Mouse (Mus musculus): ENCODE data around the gene Zfand2a. TPM values are rescaled to one million over a fixed set of nuclear protein-coding genes. Genes with fewer than 3 reads are reported as not detected.

The Zfand2a gene
- 9.1 and 12.2 TPM in 2 replicates for polyA plus RNA-seq (2016; fragmentation: Nextera tagmentation; extraction: Ambion mirVana)

GRCm38 (mm10) chr5:139484185-139484814, at the start of gene Zfand2a:
TSS of gene Zfand2a (minus strand) at chr5:139484549.
- Histone ChIP-seq H3K9me3 (replicated peaks) (peaks cover 17% of the 10 kb centered on the region; the same call in 1 of the 2 replicates), H3K27me3 (ENCODE audit: low read depth, poor library complexity, severe bottlenecking) (no peaks in the 10 kb centered on the region), H3K36me3 (peaks cover 31% of the 10 kb centered on the region), H3K27ac (replicated peaks) (peak within 1 kb of the TSS; percentile 88), H3K4me3 (peak within 1 kb of the TSS; percentile 85), H3K4me1 (peaks cover 15% of the 10 kb centered on the region)
- DNase-seq (ENCODE audit: low spot score) = peak; percentile 100
- 1% methylated on average over 42 of the region's 42 CpGs for WGBS

GRCm38 (mm10) chr5:139528851-139529250, 44.5 kb upstream of the Zfand2a start:
- no peak overlapping the region for H3K27ac ChIP-seq (replicated peaks)
- WGBS = 75% methylated on average over 7 of the region's 7 CpGs
- peaks cover 12% of the 10 kb centered on the region for H3K4me1 ChIP-seq
- no peak for DNase-seq (ENCODE audit: low spot score)
- H3K4me3 ChIP-seq = no peak overlapping the region
- no peaks in the 10 kb centered on the region for H3K36me3 ChIP-seq
- H3K27me3 ChIP-seq (ENCODE audit: low read depth, poor library complexity, severe bottlenecking) = peaks cover 82% of the 10 kb centered on the region
- no peaks in the 10 kb centered on the region for H3K9me3 ChIP-seq (replicated peaks)

GRCm38 (mm10) chr5:139521987-139522386, 37.6 kb upstream of the Zfand2a start:
- no peak for DNase-seq (ENCODE audit: low spot score)
- 83% methylated on average over 10 of the region's 10 CpGs for WGBS
- no peaks in the 10 kb centered on the region for H3K36me3 ChIP-seq
- no peak overlapping the region for H3K27ac ChIP-seq (replicated peaks)
- no peaks in the 10 kb centered on the region for H3K4me1 ChIP-seq
- peaks cover 35% of the 10 kb centered on the region for H3K27me3 ChIP-seq (ENCODE audit: low read depth, poor library complexity, severe bottlenecking)
- no peak overlapping the region for H3K4me3 ChIP-seq
- H3K9me3 ChIP-seq (replicated peaks) = 0 out of 2 replicates have a peak, but pooled peaks cover 4% of the 10 kb centered on the region

- H3K4me1 ChIP-seq = no peaks in the 10 kb centered on the region
- no peaks in the 10 kb centered on the region for H3K36me3 ChIP-seq
- WGBS = 72% methylated on average over 14 of the region's 14 CpGs
- no peak overlapping the region for H3K4me3 ChIP-seq
- DNase-seq (ENCODE audit: low spot score) = no peak
- 0 out of 2 replicates have a peak, but pooled peaks cover 4% of the 10 kb centered on the region for H3K9me3 ChIP-seq (replicated peaks)
- H3K27ac ChIP-seq (replicated peaks) = no peak overlapping the region
- peaks cover 20% of the 10 kb centered on the region; the same call in 1 of the 2 replicates for H3K27me3 ChIP-seq (ENCODE audit: low read depth, poor library complexity, severe bottlenecking)
These were observed 35.9 kb upstream of the Zfand2a start for GRCm38 (mm10) chr5:139520069-139520834.

GRCm38 (mm10) chr5:139516281-139516680, 31.9 kb upstream of the Zfand2a start:
- Histone ChIP-seq H3K36me3 (no peaks in the 10 kb centered on the region), H3K4me1 (no peaks in the 10 kb centered on the region), H3K27me3 (ENCODE audit: low read depth, poor library complexity, severe bottlenecking) (peaks cover 11% of the 10 kb centered on the region; the same call in 1 of the 2 replicates), H3K9me3 (replicated peaks) (no peaks in the 10 kb centered on the region), H3K27ac (replicated peaks) (no peak overlapping the region), H3K4me3 (no peak overlapping the region)
- no peak for DNase-seq (ENCODE audit: low spot score)
- WGBS = 49% methylated on average over 11 of the region's 11 CpGs

GRCm38 (mm10) chr5:139512201-139512600, 27.9 kb upstream of the Zfand2a start:
- Histone ChIP-seq H3K4me3 (no peak overlapping the region), H3K27ac (replicated peaks) (no peak overlapping the region), H3K9me3 (replicated peaks) (no peaks in the 10 kb centered on the region), H3K27me3 (ENCODE audit: low read depth, poor library complexity, severe bottlenecking) (peaks cover 20% of the 10 kb centered on the region; the same call in 1 of the 2 replicates), H3K4me1 (no peaks in the 10 kb centered on the region), H3K36me3 (no peaks in the 10 kb centered on the region)
- no peak for DNase-seq (ENCODE audit: low spot score)
- 88% methylated on average over 4 of the region's 4 CpGs for whole genome bisulfite sequencing

GRCm38 (mm10) chr5:139510682-139511366, 26.5 kb upstream of the Zfand2a start:
- no peaks in the 10 kb centered on the region for H3K4me1 ChIP-seq
- no peaks in the 10 kb centered on the region for H3K9me3 ChIP-seq (replicated peaks)
- 21% methylated on average over 17 of the region's 17 CpGs for WGBS
- H3K27me3 ChIP-seq (ENCODE audit: low read depth, poor library complexity, severe bottlenecking) = peaks cover 20% of the 10 kb centered on the region; the same call in 1 of the 2 replicates
- H3K27ac ChIP-seq (replicated peaks) = no peak overlapping the region
- DNase-seq (ENCODE audit: low spot score) = no peak
- no peak overlapping the region for H3K4me3 ChIP-seq
- H3K36me3 ChIP-seq = no peaks in the 10 kb centered on the region

GRCm38 (mm10) chr5:139506207-139506606, 21.9 kb upstream of the Zfand2a start:
- no peaks in the 10 kb centered on the region for H3K36me3 ChIP-seq

GRCm38 (mm10) chr5:139505073-139505606, 20.8 kb upstream of the Zfand2a start:
- 7% methylated on average over 11 of the region's 14 CpGs for WGBS
- Histone ChIP-seq H3K36me3 (no peaks in the 10 kb centered on the region), H3K27ac (replicated peaks) (no peak overlapping the region), H3K4me1 (no peaks in the 10 kb centered on the region), H3K9me3 (replicated peaks) (no peaks in the 10 kb centered on the region), H3K27me3 (ENCODE audit: low read depth, poor library complexity, severe bottlenecking) (peaks cover 20% of the 10 kb centered on the region; the same call in 1 of the 2 replicates), H3K4me3 (no peak overlapping the region)
- peak; percentile 62 for DNase-seq (ENCODE audit: low spot score)

More at GRCm38 (mm10) chr5:139506207-139506606, 21.9 kb upstream of the Zfand2a start:
- Histone ChIP-seq H3K9me3 (replicated peaks) (no peaks in the 10 kb centered on the region), H3K27me3 (ENCODE audit: low read depth, poor library complexity, severe bottlenecking) (peaks cover 30% of the 10 kb centered on the region; the same call in 1 of the 2 replicates), H3K4me1 (no peaks in the 10 kb centered on the region), H3K4me3 (no peak overlapping the region), H3K27ac (replicated peaks) (no peak overlapping the region)
- WGBS = 25% methylated on average over 5 of the region's 5 CpGs
- no peak for DNase-seq (ENCODE audit: low spot score)

- 90% methylated on average over 14 of the region's 14 CpGs for WGBS
These were observed 17.9 kb upstream of the Zfand2a start for GRCm38 (mm10) chr5:139502281-139502680.

GRCm38 (mm10) chr5:139498791-139499190, 14.4 kb upstream of the Zfand2a start:
- 70% methylated on average over 5 of the region's 5 CpGs for WGBS

More at GRCm38 (mm10) chr5:139502281-139502680, 17.9 kb upstream of the Zfand2a start:
- Histone ChIP-seq H3K4me1 (no peaks in the 10 kb centered on the region), H3K9me3 (replicated peaks) (no peaks in the 10 kb centered on the region), H3K27me3 (ENCODE audit: low read depth, poor library complexity, severe bottlenecking) (0 out of 2 replicates have a peak, but pooled peaks cover 12% of the 10 kb centered on the region), H3K4me3 (no peak overlapping the region), H3K27ac (replicated peaks) (no peak overlapping the region), H3K36me3 (no peaks in the 10 kb centered on the region)
- DNase-seq (ENCODE audit: low spot score) = no peak

GRCm38 (mm10) chr5:139496939-139497338, 12.6 kb upstream of the Zfand2a start:
- WGBS = 57% methylated on average over 5 of the region's 5 CpGs
- Histone ChIP-seq H3K4me3 (no peak overlapping the region), H3K27ac (replicated peaks) (no peak overlapping the region)

More at GRCm38 (mm10) chr5:139498791-139499190, 14.4 kb upstream of the Zfand2a start:
- no peaks in the 10 kb centered on the region for H3K36me3 ChIP-seq
- no peak overlapping the region for H3K4me3 ChIP-seq
- no peaks in the 10 kb centered on the region for H3K9me3 ChIP-seq (replicated peaks)
- no peaks in the 10 kb centered on the region for H3K4me1 ChIP-seq
- DNase-seq (ENCODE audit: low spot score) = no peak
- H3K27ac ChIP-seq (replicated peaks) = no peak overlapping the region
- 0 out of 2 replicates have a peak, but pooled peaks cover 5% of the 10 kb centered on the region for H3K27me3 ChIP-seq (ENCODE audit: low read depth, poor library complexity, severe bottlenecking)

More at GRCm38 (mm10) chr5:139496939-139497338, 12.6 kb upstream of the Zfand2a start:
- Histone ChIP-seq H3K4me1 (no peaks in the 10 kb centered on the region), H3K36me3 (no peaks in the 10 kb centered on the region), H3K27me3 (ENCODE audit: low read depth, poor library complexity, severe bottlenecking) (no peaks in the 10 kb centered on the region), H3K9me3 (replicated peaks) (no peaks in the 10 kb centered on the region)
- no peak for DNase-seq (ENCODE audit: low spot score)
